Mouse (Mus musculus) MEL (cell line): ENCODE data around the gene Clrn1. TPM values are rescaled to one million over a fixed set of nuclear protein-coding genes. Genes with fewer than 3 reads are reported as not detected.

ENCODE experiments used
- DNase-seq: peaks from one replicate; pipeline ENCODE4 v3.0.0; 2011; ENCODE audit warnings: low read depth, low spot score
- H3K27ac ChIP-seq: 2 replicates; pipeline ENCODE4 v1.5.1; 2012; ENCODE audit warnings: low read depth, mild to moderate bottlenecking, control low read depth, low read length, moderate library complexity; ENCODE audit not compliant: control insufficient read depth
- H3K27me3 ChIP-seq, 2 experiments: fragments of 150-350 bp in 1 of 2; sonication (generic) in 1 of 2; 2 replicates each; pipeline ENCODE4 v1.6.1; 2012; ENCODE audit warnings: low read length in 2 of 2, mild to moderate bottlenecking in 2 of 2, improper control_type of control experiment in 1 of 2, moderate library complexity in 1 of 2; ENCODE audit not compliant: insufficient read depth in 2 of 2, control insufficient read depth in 1 of 2
- H3K36me3 ChIP-seq, 2 experiments: 2 replicates each; pipeline ENCODE4 v1.6.1; 2012 to 2014; ENCODE audit warnings: low read length in 2 of 2, improper control_type of control experiment in 1 of 2, inconsistent platforms in 1 of 2, mild to moderate bottlenecking in 1 of 2; ENCODE audit not compliant: insufficient read depth in 2 of 2, control insufficient read depth in 1 of 2
- H3K4me1 ChIP-seq, 2 experiments: fragments of 150-350 bp in 1 of 2; sonication (generic) in 1 of 2; 2 replicates each; pipeline ENCODE4 v1.6.1; 2012; ENCODE audit warnings: low read length in 2 of 2, improper control_type of control experiment in 1 of 2, mild to moderate bottlenecking in 1 of 2; ENCODE audit not compliant: insufficient read depth in 2 of 2, control insufficient read depth in 1 of 2
- H3K4me3 ChIP-seq, 2 experiments: fragments of 150-350 bp in 1 of 2; sonication (generic) in 1 of 2; 2 replicates each; pipeline ENCODE4 v1.5.1; 2012; ENCODE audit warnings: low read depth in 2 of 2, low read length in 2 of 2, mild to moderate bottlenecking in 2 of 2, moderate library complexity in 2 of 2, control low read depth in 1 of 2, improper control_type of control experiment in 1 of 2; ENCODE audit not compliant: control insufficient read depth in 1 of 2, insufficient read depth in 1 of 2
- H3K79me2 ChIP-seq: 2 replicates; pipeline ENCODE4 v1.6.1; 2012; ENCODE audit warnings: mild to moderate bottlenecking, low read length, moderate library complexity; ENCODE audit not compliant: control insufficient read depth, poor library complexity, insufficient read depth
- H3K9ac ChIP-seq: 2 replicates; pipeline ENCODE4 v1.6.1; 2012; ENCODE audit warnings: low read depth, mild to moderate bottlenecking, control low read depth, low read length, moderate library complexity; ENCODE audit not compliant: control insufficient read depth, poor library complexity, severe bottlenecking
- H3K9me3 ChIP-seq: fragments of 150-350 bp; sonication (generic); replicated peaks from 2 replicates; pipeline ENCODE4 v1.6.1; 2012; ENCODE audit warnings: mild to moderate bottlenecking, low read length, improper control_type of control experiment, moderate library complexity; ENCODE audit not compliant: insufficient read depth
- BHLHE40 ChIP-seq: IDR thresholded peaks from 2 replicates; pipeline ENCODE4 v1.6.1; 2012; ENCODE audit warnings: low read depth, mild to moderate bottlenecking, inconsistent platforms, low read length, improper control_type of control experiment, borderline replicate concordance
- CHD1 ChIP-seq: IDR thresholded peaks from 2 replicates; pipeline ENCODE4 v1.6.1; 2012; ENCODE audit warnings: low read depth, mild to moderate bottlenecking, inconsistent platforms, low read length, improper control_type of control experiment
- CHD2 ChIP-seq: IDR thresholded peaks from 2 replicates; pipeline ENCODE4 v1.6.1; 2011; ENCODE audit warnings: low read length, improper control_type of control experiment
- CTCF ChIP-seq, 3 experiments: IDR thresholded peaks in 2 of 3; conservative IDR thresholded peaks in 1 of 3; 2 replicates each; pipeline ENCODE4 v1.5.1; 2011 to 2012; ENCODE audit warnings: low read length in 3 of 3, low read depth in 2 of 3, mild to moderate bottlenecking in 2 of 3, improper control_type of control experiment in 1 of 3, inconsistent platforms in 1 of 3, mixed read lengths in 1 of 3, moderate library complexity in 1 of 3; ENCODE audit not compliant: control insufficient read depth in 1 of 3, insufficient read depth in 1 of 3, poor library complexity in 1 of 3, severe bottlenecking in 1 of 3
- E2F4 ChIP-seq: IDR thresholded peaks from 2 replicates; pipeline ENCODE4 v1.6.1; 2011; ENCODE audit warnings: low read depth, low read length, improper control_type of control experiment, borderline replicate concordance
- EP300 ChIP-seq, 2 experiments: IDR thresholded peaks; 2 replicates each; pipeline ENCODE4 v1.6.1; 2011; ENCODE audit warnings: improper control_type of control experiment in 2 of 2, low read length in 2 of 2, low read depth in 1 of 2, mild to moderate bottlenecking in 1 of 2
- GABPA ChIP-seq: IDR thresholded peaks from 2 replicates; pipeline ENCODE4 v1.6.1; 2012; ENCODE audit warnings: low read depth, mild to moderate bottlenecking, inconsistent platforms, low read length, improper control_type of control experiment, moderate library complexity
- HCFC1 ChIP-seq: IDR thresholded peaks from 2 replicates; pipeline ENCODE4 v1.6.1; 2012; ENCODE audit warnings: low read depth, mild to moderate bottlenecking, inconsistent platforms, low read length, improper control_type of control experiment, moderate library complexity
- JUND ChIP-seq: IDR thresholded peaks from 2 replicates; pipeline ENCODE4 v1.6.1; 2011; ENCODE audit warnings: low read depth, mild to moderate bottlenecking, improper control_type of control experiment, low read length
- KAT2A ChIP-seq: conservative IDR thresholded peaks from 2 replicates; pipeline ENCODE4 v1.6.1; 2012; ENCODE audit warnings: low read depth, low read length, improper control_type of control experiment, inconsistent platforms
- MAFK ChIP-seq: IDR thresholded peaks from 2 replicates; pipeline ENCODE4 v1.6.1; 2011; ENCODE audit warnings: low read depth, mild to moderate bottlenecking, low read length, improper control_type of control experiment, borderline replicate concordance
- MAX ChIP-seq: IDR thresholded peaks from 2 replicates; pipeline ENCODE4 v1.6.1; 2011; ENCODE audit warnings: low read length, improper control_type of control experiment
- MAZ ChIP-seq: IDR thresholded peaks from 2 replicates; pipeline ENCODE4 v1.6.1; 2012; ENCODE audit warnings: low read depth, mild to moderate bottlenecking, inconsistent platforms, low read length, improper control_type of control experiment
- MEF2A ChIP-seq: IDR thresholded peaks from 2 replicates; pipeline ENCODE4 v1.6.1; 2014; ENCODE audit warnings: low read depth, mild to moderate bottlenecking, inconsistent platforms, low read length, improper control_type of control experiment; ENCODE audit not compliant: poor library complexity, insufficient replicate concordance, severe bottlenecking; ENCODE audit errors: extremely low read depth
- MYB ChIP-seq: IDR thresholded peaks from 2 replicates; pipeline ENCODE4 v1.6.1; 2011; ENCODE audit warnings: mild to moderate bottlenecking, low read depth, low read length, improper control_type of control experiment
- NELFE ChIP-seq: IDR thresholded peaks from 2 replicates; pipeline ENCODE4 v1.6.1; 2011; ENCODE audit warnings: low read depth, low read length, improper control_type of control experiment
- POLR2A ChIP-seq, 2 experiments: IDR thresholded peaks; 2 replicates each; pipeline ENCODE4 v1.6.1; 2011 to 2012; ENCODE audit warnings: low read length in 2 of 2, mild to moderate bottlenecking in 2 of 2, control low read depth in 1 of 2, improper control_type of control experiment in 1 of 2, low read depth in 1 of 2, moderate library complexity in 1 of 2; ENCODE audit not compliant: control insufficient read depth in 1 of 2, insufficient read depth in 1 of 2, poor library complexity in 1 of 2
- POLR2AphosphoS5 ChIP-seq: IDR thresholded peaks from 2 replicates; pipeline ENCODE4 v1.6.1; 2012; ENCODE audit warnings: low read depth, borderline replicate concordance, mild to moderate bottlenecking, inconsistent platforms, low read length, moderate library complexity, mixed read lengths
- RCOR1 ChIP-seq: IDR thresholded peaks from 2 replicates; pipeline ENCODE4 v1.6.1; 2012; ENCODE audit warnings: low read depth, mild to moderate bottlenecking, inconsistent platforms, low read length, improper control_type of control experiment
- SIN3A ChIP-seq: IDR thresholded peaks from 2 replicates; pipeline ENCODE4 v1.6.1; 2012; ENCODE audit warnings: low read length, improper control_type of control experiment, inconsistent platforms
- TAL1 ChIP-seq: IDR thresholded peaks from 2 replicates; pipeline ENCODE4 v1.6.1; 2012; ENCODE audit warnings: mild to moderate bottlenecking, inconsistent platforms, low read length, moderate library complexity, mixed read lengths
- TBP ChIP-seq: IDR thresholded peaks from 2 replicates; pipeline ENCODE4 v1.8.0; 2011; ENCODE audit warnings: low read depth, low read length, improper control_type of control experiment
- UBTF ChIP-seq: IDR thresholded peaks from 2 replicates; pipeline ENCODE4 v1.6.1; 2012; ENCODE audit warnings: low read depth, mild to moderate bottlenecking, inconsistent platforms, low read length, improper control_type of control experiment, moderate library complexity, borderline replicate concordance; ENCODE audit not compliant: insufficient read depth
- USF1 ChIP-seq: IDR thresholded peaks from 2 replicates; pipeline ENCODE4 v1.6.1; 2014; ENCODE audit warnings: low read depth, mild to moderate bottlenecking, inconsistent platforms, low read length, improper control_type of control experiment, moderate library complexity
- ZKSCAN1 ChIP-seq: IDR thresholded peaks from 2 replicates; pipeline ENCODE4 v1.6.1; 2012; ENCODE audit warnings: low read depth, mild to moderate bottlenecking, inconsistent platforms, low read length, improper control_type of control experiment, moderate library complexity
- ZMIZ1 ChIP-seq: IDR thresholded peaks from 2 replicates; pipeline ENCODE4 v1.6.1; 2012; ENCODE audit warnings: low read depth, mild to moderate bottlenecking, inconsistent platforms, low read length, improper control_type of control experiment, moderate library complexity
- ZNF384 ChIP-seq: IDR thresholded peaks from 2 replicates; pipeline ENCODE4 v1.6.1; 2012; ENCODE audit warnings: low read depth, mild to moderate bottlenecking, inconsistent platforms, low read length, improper control_type of control experiment
- polyA plus RNA-seq, 2 experiments: library from polyadenylated mRNA; stranded (reverse) in 1 of 2; unstranded in 1 of 2; fragments of >175 nt in 1 of 2; fragments of >200 nt in 1 of 2; gene quantifications; 2 replicates each; pipeline versions ENCODE4 v1.2.1 to v1.2.4; 2012; ENCODE audit warnings: low replicate concordance in 2 of 2, low read depth in 1 of 2; ENCODE audit not compliant: insufficient read length in 2 of 2, insufficient read depth in 1 of 2, missing spikeins in 1 of 2
- total RNA-seq: library from RNA; depleted of rRNA; stranded (reverse); fragments of 300-350 nt; gene quantifications from 2 replicates; pipeline ENCODE4 v1.2.3, GENCODE M21; 2012

Gene Clrn1
- total and polyA plus RNA-seq, 3 experiments = not detected

DNA sequence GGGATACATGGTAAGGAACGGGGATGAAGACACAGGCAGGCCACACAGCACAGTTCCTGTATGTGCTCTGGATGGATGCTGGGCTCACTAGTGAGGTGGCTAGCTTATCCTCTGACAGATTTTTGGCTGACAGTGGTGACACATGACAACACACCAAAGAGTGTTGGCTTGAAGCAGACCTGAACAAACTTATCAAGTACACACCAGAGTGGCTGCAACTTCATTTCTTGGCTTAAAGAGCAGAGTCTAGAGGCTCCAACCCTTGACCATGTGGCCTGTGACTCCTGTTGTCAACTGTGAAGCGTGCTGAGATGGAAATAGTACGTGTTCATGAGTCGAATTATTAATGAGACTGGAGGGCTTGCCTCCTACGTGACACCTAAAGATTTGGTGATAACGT, 80.4 kb downstream of the Clrn1 start:
- Histone ChIP-seq H3K9ac (no peak overlapping the region), H3K36me3 (no peaks in the 10 kb centered on the region), H3K4me3 (no peak overlapping the region), H3K79me2 (no peaks in the 10 kb centered on the region), H3K27ac (no peak overlapping the region), H3K9me3 (no peaks in the 10 kb centered on the region), H3K27me3 (peaks cover 12 to 14% of the 10 kb centered on the region in 2 experiments), H3K4me1 (no peaks in the 10 kb centered on the region)
- no peak for DNase-seq
- TF ChIP-seq MAZ = no peak
- no peak for TF ChIP-seq GABPA
- no peak for TF ChIP-seq MAX
- TF ChIP-seq CHD1 = no peak

DNA sequence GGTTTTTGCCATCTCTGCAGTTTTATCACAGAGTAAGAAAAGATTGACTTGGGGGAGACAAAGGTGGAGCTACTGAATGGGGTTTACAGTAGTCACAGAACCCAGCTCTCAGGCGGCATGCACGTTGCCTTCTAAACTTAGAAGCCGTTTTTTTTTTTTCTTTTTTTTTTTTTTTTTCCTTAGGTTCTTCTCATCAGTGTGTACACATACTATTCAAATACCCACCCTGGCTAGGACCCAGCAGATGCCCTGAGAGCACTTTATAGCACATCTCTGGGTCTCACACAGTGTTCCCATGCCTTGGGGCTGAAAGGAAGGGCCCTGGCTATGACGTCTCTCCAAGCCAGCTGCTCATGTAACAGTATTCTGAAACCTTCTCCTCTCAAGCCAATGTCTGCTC, 86.5 kb downstream of the Clrn1 start:
- no peaks in the 10 kb centered on the region for H3K9me3 ChIP-seq
- no peak for DNase-seq
- no peak overlapping the region for H3K9ac ChIP-seq
- H3K79me2 ChIP-seq = no peaks in the 10 kb centered on the region
- no peaks in the 10 kb centered on the region for H3K4me1 ChIP-seq
- H3K4me3 ChIP-seq = no peak overlapping the region
- H3K27ac ChIP-seq = no peak overlapping the region
- no peaks in the 10 kb centered on the region for H3K36me3 ChIP-seq
- no peak for TF ChIP-seq JUND
- TF ChIP-seq POLR2A (IDR thresholded peaks at IDR 0.05; ENCODE audit: control insufficient read depth in 1 of 2, insufficient read depth in 1 of 2, low read depth in 1 of 2, low read length in 2 of 2, poor library complexity in 1 of 2) = no peak
- TF ChIP-seq TBP = no peak
- TF ChIP-seq EP300 (IDR thresholded peaks at IDR 0.05; ENCODE audit: low read depth in 1 of 2, low read length in 2 of 2) = no peak
- no peak for TF ChIP-seq MAX
- TF ChIP-seq MAZ = no peak
- TF ChIP-seq ZNF384 = no peak
- no peak for TF ChIP-seq MYB
- no peak for TF ChIP-seq SIN3A
- TF ChIP-seq BHLHE40 = no peak
- TF ChIP-seq ZMIZ1 = no peak
- H3K27me3 ChIP-seq = peaks cover 8 to 15% of the 10 kb centered on the region in 2 experiments

DNA sequence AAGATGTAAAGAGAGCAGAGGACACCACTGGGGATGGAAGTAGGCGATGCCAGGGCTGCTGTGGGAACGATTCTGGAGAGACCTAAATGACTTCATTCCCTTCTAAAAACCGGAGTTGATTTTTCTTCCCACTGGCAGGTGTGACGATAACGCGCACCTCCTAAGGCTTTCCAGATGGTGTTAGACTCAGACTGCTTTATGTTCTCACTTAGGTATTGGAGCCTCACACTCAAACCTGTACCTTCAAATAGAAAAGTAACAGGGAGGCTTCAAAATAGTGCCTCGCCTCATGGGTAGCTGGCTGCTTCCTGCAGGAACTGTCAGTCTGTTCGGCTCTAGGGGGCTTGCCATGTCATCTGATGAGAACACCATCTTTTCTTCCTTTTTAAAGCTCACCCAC, 86.9 kb downstream of the Clrn1 start:
- no peak overlapping the region for H3K9ac ChIP-seq
- DNase-seq = no peak

More for the DNA sequence above, 86.9 kb downstream of the Clrn1 start:
- no peak overlapping the region for H3K4me3 ChIP-seq
- H3K4me1 ChIP-seq = no peaks in the 10 kb centered on the region
- H3K36me3 ChIP-seq = no peaks in the 10 kb centered on the region
- H3K9me3 ChIP-seq = no peaks in the 10 kb centered on the region
- TF ChIP-seq MEF2A = no peak
- no peak for TF ChIP-seq TAL1
- TF ChIP-seq HCFC1 = no peak
- TF ChIP-seq POLR2AphosphoS5 = no peak
- no peak for TF ChIP-seq BHLHE40
- no peak for TF ChIP-seq CHD2
- TF ChIP-seq KAT2A = no peak
- TF ChIP-seq MAZ = no peak
- no peak for TF ChIP-seq NELFE
- no peak for TF ChIP-seq CHD1
- no peak for TF ChIP-seq USF1
- no peak for TF ChIP-seq ZKSCAN1
- TF ChIP-seq RCOR1 = no peak
- TF ChIP-seq POLR2A (IDR thresholded peaks at IDR 0.05; ENCODE audit: control insufficient read depth in 1 of 2, insufficient read depth in 1 of 2, low read depth in 1 of 2, low read length in 2 of 2, poor library complexity in 1 of 2) = no peak
- TF ChIP-seq UBTF = no peak
- TF ChIP-seq MAFK = no peak
- TF ChIP-seq CTCF (IDR thresholded peaks at IDR 0.05 in 2 of 3, conservative IDR thresholded peaks at IDR 0.05 in 1 of 3; ENCODE audit: control insufficient read depth in 1 of 3, insufficient read depth in 1 of 3, low read depth in 2 of 3, low read length in 3 of 3, poor library complexity in 1 of 3, severe bottlenecking in 1 of 3) = no peak
- TF ChIP-seq E2F4 = no peak
- TF ChIP-seq MAX = no peak
- no peaks in the 10 kb centered on the region for H3K79me2 ChIP-seq
- H3K27me3 ChIP-seq = peaks cover 8 to 14% of the 10 kb centered on the region in 2 experiments
- no peak overlapping the region for H3K27ac ChIP-seq
